Mouse (Mus musculus): ENCODE results near the gene Tsc22d4.
A peak's percentile ranks its signal among the peaks of the same experiment; 100 is the strongest.
"Not testable (repeated sequence)": the region's sequence is repeated elsewhere in the genome, so short reads cannot be mapped to it uniquely, and the experiment has no call there.

Gene Tsc22d4

DNA sequence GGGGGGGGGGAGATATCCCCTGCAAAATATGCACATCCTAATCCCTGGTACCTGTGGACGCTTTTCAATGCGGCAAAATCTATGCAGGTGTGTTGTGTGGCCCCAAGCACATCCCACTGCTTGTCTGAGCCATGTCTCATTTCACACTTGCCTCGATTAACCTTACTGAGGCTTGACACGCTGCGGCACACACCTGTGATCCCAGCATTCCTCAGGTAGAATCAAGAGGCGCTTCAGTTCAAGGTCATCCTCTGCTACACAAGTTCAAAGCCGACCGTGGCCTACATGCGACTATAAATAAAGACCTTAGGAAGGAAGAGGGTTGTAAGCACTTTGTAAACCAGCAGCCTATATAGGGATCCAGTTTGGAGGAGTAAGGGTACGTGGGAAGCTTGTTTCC lies 3.5 kb upstream of the Tsc22d4 start:
- peak; percentile 54 for DNase-seq

DNA sequence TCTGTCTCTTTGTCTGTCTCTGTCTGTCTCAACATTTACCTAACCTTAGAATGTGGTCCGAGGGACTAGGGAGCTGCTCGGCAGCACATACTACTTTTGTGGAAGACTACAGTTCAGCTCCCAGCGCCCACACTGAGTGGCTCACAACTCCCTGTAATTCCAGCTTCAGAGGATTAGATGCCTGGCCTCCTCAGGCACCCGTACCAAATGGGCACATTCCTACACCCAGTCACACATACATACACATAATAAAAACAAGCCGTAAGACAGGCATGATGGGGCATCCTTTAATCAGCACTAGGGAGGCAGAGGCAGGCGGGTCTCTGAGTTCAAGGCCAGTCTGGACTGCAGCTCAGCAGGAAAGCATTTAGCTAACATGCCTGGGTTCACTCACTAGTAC lies 2.7 kb upstream of the Tsc22d4 start:
- DNase-seq = peak; percentile 33

DNA sequence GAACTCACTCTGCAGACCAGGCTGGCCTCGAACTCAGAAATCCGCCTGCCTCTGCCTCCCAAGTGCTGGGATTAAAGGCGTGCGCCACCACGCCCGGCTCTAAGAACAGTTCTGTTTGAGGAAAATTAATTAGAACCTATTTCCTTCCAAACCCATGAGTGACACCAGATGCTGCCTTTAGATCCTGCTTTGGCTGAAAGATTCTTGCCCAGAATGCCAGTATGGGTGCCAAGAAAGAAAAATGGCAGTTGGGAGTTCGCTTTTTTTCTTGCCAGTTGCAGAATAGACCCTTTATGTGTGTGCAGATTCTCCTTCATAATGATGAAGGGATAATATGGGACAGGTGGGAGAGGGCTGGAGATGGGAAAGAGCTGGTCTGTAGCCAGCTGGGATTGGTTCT lies 1.3 kb upstream of the Tsc22d4 start:
- peak; percentile 32 for DNase-seq

DNA sequence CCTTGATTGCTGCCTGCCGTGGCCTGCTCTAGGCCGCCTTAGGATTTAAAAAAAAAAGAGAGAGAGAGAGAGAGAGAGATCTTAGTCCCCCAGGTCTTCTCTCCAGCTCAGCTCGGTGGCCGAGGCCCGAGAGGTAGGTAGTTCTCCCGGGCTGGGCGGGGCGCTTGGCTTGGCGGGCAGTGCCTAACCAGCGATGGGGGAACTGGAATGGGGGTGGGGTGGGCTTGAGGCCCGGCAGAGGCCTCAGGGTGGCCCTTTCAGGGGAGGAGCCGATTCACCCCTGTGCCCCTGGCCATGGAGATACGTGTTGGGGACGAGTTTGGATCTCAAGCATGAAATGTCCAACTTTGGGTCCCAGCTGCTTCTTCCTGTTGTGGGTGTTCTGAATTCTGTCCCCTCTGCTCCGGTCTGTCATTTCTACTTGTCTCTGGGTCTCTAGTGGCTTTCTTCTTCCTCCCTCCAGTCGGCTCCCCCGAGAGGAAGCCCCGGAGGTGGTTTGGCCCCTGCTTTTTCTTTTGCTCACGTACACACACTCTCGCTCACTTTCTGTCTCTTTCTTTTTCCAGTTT lies 836 bp downstream of the Tsc22d4 start:
- peak; percentile 73 for DNase-seq

DNA sequence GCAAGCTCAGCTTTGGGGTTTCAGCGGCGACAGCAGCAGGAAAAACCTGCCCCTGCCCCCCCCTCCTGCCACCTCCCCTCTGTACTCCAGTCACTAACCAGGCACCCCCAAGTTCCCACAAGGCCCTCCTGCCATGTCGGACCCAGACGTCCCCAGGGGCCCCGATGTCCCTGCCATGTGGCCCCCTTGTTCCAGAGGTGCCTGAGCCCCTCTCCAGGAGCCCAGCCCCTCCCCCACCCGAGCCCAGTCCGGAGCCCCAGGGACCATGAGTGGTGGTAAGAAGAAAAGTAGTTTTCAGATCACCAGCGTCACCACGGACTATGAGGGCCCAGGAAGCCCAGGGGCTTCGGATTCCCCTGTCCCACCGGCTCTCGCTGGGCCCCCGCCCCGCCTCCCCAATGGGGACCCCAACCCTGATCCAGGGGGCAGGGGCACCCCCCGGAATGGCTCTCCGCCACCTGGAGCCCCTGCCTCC lies 1.4 kb downstream of the Tsc22d4 start:
- DNase-seq = peak; percentile 67

DNA sequence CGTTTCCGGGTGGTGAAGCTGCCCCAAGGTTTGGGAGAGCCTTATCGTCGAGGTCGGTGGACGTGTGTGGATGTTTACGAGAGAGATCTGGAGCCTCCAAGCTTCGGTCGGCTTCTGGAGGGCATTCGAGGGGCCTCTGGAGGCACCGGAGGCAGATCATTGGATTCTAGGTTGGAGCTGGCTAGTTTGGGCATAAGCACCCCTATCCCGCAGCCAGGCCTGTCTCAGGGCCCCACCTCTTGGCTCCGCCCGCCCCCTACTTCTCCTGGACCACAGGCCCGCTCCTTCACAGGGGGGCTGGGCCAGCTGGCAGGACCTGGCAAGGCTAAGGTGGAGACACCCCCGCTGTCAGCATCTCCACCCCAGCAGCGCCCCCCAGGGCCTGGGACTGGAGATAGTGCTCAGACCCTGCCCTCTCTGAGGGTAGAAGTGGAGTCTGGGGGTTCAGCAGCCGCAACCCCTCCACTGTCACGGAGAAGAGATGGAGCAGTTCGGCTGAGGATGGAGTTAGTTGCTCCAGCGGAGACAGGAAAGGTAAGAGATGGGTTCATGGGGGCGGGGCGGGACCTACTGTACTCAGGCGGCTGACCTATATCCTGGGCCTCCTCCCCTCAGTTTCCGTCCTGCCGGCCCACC lies 1.9 kb downstream of the Tsc22d4 start:
- DNase-seq = peak; percentile 84

DNA sequence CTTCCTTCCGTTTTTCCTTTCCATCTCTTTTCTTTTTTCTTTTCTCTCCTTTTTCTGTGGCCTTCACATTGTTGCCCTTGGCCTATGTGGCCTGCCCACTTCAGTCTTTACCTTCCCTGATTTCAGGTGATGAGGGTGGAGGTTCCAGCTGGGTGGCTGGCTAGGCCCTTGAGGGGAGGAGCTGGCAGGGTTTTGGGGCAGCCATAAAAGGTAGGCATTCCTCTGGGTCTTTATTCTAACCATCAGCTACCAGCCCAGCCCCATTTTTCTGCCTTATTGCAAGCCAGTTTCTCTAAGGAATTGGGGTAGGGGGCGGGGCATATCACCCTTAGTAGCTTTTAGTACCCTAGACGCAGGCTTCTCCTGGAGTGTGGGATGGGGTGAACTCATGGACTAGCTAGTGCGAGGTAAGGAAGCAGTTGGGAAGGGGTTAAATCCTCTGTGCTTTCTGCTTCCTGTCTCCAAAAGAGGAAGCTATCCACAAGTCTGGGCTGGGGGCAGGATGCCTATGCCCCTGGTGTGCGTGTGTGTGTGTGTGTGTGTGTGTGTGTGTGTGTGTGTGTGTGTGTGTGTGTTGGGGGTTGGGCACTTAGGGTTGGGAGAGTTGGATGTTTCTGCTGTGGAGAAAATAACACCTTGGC lies 2.7 kb downstream of the Tsc22d4 start:
- peak; percentile 55 for DNase-seq

DNA sequence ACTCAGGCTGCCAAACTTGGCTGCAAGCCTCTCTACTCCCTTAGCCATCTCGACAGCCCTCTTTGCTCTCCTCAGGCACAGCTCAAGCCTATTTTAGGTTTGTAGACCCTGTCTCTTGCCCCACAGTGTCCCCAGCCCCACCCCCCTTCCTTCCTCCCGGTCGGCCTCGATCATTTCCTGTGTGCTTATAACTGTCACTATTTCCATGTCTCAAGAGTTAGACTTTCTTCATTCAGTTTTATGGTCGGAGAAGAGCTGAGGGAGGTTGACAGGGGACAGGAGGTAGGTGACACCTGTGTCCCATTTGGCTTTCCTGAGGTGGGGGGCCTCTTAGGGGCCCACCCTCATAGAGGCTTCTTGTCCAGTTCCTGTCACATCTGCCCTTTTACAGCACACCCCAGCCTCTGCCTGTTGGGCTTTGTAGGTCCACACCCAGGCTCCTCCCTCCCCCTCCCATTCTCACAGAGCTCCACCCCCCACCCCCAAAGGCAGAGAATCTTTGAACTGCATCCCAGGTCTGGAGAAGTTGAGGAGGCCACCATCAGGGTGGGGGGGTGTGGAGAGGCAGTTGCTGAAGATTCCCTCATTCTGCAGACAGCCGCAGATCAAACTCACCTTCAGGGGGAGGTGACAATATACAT lies 3.8 kb downstream of the Tsc22d4 start:
- no peak for DNase-seq

DNA sequence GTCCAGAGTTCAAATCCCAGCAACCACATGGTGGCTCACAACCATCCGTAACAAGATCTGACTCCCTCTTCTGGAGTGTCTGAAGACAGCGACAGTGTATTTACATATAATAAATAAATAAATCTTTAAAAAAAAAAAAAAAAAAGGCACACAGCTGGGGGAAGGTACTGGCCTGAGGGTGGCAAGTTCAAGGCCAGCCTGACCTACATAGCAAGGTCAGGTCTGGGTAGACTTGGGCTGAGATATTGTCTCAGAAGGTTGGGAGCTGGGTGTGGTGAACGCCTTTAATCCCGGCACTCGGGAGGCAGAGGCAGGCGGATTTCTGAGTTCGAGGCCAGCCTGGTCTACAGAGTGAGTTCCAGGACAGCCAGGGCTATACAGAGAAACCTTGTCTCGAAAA lies 4.7 kb downstream of the Tsc22d4 start:
- not testable (repeated sequence) for DNase-seq

DNA sequence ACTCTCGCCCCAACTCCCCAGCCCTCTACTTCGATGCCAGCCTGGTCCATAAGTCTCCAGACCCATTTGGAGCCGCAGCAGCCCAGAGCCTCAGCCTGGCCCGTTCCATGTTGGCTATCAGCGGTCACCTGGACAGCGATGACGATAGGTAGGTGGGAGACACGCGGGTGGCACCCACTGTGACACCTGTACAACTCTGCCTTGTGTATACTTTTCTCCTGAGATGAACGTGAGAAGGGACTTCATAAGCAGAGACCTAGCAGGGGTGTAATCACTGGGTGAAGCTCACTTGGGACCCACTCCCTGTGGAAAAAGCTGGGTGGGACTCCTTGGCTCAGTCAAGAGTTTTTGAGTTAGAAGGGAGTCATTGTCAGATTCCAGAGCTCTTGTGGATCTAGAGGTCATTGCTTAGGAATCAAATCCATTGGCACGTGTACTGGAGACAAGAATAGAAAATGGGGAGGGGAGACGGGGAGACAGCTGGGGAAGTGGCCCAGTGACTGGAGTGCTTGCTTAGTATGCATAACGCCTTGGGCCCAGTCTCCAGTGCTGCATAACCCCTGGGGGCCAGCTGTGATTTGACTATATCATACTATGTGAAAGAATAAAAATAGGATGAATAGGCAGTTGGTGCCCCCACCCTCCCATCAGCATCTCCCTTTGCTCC lies 5.8 kb downstream of the Tsc22d4 start:
- DNase-seq = no peak

DNA sequence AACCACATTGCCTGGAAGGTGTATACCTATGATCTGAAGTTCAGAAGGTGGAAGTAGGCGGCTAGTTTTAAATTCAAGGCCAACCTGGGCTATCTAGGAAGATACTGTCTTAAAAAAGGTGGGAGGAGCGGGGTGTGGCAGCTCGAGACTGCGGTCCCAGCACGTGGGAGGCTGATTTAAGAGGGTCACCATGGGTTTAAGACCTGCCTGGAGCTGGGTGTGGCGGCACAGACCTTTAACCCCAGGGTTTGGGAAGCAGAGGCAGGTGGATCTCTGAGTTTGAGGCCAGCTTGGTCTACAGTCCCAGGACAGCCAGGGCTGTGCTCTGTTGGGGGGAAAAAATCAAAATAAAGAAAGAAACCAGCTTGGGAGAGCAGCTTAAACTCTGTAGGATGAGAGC lies 6.5 kb downstream of the Tsc22d4 start:
- no peak for DNase-seq

DNA sequence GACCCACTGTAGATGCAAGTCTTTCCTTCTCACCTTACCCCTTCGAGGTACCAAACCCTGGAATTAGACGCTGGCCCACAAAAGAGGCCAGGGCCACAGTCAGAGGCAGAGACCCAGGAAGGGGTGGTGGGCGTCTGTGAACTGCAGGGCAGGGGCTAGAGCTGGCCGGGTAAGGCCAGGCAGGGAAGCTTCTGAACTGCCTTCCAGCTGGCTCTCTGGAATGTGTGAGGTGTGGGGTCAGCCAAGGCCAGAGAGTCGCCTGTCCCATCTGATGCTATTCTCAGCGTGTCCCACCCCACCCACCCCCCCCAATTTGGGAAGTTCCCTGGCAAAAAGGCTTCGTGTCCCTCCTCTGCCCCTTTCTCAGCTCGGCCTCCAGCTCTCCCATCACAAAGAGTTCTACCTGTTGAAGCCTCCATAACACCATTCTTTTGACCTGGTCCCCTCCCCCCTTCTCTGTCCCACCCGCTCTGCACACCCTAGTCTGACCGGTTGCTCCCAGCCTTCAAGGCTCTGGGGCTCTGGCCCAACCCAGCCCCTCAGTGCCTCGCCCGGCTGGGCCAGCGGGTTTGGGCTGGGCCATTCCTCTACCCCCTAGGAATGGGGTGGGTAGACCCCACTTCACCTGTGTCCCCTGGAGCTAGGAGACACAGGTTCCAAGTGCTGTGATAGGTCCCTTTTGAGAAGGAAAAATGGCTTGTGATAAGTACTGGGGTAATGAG lies 7.7 kb downstream of the Tsc22d4 start:
- DNase-seq = peak; percentile 22

DNA sequence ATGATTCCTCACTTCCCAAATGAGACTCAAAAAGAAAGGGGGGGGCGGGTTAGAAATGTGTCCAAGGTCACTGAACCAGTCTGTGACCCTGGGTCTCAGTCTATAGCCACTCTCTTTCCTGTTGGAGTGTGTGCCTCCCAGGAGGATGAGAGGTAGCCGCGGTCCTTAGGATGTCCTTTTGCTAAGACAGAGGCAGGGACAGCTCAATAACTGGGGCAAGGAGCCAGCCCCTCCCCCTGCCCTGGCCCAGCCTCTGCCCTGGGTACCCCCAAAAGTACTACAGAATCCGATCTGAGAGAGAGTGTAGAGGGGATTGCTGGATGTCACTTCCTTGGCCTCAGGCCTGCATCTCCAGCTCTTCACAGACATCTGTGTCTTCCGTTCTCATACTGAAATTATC lies 9.9 kb downstream of the Tsc22d4 start:
- DNase-seq = peak; percentile 40

DNA sequence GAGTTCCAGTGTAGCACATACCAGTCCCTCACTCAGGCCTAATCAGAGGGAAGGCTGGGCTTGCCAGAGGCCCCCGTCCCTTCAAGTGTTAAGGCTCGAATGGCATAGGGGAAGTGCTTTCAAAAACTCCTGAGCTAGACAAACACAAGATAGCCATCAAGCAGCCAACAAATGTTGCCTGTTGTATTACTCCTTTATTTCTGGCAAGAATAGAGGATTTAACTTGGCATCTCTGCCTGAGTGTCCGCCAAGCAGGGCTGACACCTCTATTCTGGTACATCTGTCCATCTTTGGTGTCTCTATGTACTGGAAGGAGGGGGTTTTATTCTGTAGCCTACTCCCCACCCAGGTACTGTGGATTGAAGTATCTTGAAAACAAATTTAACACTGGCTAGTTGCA lies 10.6 kb downstream of the Tsc22d4 start:
- peak; percentile 46 for DNase-seq

DNA sequence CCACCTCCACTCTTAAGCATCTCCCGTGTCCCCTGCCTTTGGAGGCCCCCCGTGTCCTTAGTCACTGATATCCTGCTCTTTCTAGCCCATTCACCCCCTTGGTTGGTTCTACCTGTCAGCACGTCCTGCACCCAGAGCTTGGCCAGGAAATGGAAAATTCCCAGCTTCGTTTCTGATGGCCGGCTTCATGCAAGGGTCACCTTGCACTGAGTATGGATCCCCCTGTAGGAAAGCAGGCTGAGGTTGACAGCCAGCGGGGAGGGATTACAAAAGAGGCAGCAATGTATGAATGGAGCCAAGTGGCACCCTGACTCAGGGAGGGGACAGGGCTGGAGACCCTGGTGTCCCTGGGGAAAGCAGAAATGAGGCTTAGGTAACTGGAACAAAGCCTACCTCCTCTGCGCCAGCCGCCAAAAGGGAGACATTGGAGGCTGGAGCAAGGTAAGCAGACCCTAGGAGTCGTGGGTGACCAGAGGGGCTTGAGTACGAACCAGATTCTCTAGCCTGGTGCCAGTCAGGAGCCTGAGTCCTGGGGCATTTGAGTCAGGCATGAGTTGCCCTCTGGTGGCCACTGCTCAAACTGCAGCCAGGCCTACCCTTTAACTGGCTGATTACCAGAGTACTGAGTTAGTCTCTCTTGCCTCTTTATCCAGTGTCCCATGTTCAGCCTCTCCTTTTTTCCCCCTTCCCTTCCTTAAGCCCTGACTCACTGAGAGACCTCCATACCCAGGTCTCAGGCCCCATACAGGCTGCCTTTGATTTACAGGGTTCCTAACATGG lies 11.5 kb downstream of the Tsc22d4 start:
- peak; percentile 86 for DNase-seq

DNA sequence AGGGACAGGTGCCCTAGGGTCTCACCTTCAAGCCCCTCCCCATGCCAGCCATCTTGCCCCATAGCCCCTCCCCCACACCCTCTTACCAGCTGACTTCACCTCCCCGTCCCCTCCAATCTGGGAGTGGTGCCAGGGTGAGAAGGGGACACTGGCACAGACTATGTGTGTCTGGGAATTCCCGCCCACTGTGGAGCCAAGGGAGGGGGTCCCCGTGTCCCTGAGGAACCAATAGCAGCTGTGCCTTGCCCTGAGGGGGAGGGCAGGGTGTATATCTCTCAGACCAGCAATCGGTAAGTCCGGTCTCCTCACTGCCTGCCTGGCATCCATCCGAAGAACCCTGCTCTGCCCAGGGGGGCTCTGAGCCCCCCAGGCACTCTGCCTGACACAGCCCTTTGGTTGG lies 12.4 kb downstream of the Tsc22d4 start:
- peak; percentile 86 for DNase-seq

DNA sequence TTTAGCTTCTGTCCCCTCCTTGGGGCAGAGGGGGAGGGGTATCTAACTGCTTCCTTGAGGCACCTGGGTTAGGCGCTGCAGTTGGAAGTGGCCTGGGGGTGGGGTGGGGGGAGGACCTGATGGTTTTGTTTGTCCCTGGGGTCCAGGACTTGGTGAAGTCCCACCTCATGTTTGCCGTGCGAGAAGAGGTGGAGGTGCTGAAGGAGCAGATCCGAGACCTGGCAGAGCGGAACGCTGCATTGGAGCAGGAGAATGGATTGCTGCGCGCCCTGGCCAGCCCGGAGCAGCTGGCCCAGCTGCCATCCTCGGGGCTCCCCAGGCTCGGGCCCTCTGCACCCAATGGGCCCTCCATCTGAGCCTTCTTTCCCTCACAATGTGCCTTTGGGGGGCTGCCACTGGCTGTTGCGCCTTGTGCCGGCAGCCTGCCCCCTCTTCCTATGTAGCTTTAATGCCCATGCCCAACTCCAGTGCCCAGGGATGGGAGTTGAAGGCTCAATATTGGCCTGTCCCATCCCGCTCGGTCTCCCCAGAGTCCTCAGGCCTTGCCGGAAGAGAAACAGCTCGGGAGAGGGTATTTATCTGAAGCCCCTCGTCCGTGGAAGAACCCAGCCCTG lies 13.5 kb downstream of the Tsc22d4 start:
- DNase-seq = peak; percentile 49

DNA sequence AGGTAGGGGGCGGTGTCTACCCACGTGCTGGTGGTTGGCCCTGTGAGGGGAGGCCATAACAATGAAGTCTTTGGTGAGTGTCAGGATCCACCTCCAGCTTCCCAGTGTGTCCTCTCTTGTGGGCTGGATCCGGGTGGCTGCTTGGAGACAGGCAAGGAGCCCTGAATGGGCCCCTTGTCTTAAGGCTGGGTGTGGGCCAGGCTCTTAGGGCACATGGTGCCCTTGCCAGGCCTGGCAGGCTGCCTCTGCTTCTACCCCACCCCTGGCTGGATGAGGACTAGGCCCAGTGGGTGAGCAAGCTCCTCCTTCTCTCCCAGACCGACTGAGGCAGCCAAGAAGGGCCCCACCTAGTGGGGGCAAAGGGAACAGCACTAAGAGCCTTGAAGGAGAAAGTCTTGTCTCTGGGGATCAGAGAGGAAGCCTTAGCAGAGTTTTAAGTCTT lies 14.5 kb downstream of the Tsc22d4 start:
- DNase-seq = peak; percentile 92

DNA sequence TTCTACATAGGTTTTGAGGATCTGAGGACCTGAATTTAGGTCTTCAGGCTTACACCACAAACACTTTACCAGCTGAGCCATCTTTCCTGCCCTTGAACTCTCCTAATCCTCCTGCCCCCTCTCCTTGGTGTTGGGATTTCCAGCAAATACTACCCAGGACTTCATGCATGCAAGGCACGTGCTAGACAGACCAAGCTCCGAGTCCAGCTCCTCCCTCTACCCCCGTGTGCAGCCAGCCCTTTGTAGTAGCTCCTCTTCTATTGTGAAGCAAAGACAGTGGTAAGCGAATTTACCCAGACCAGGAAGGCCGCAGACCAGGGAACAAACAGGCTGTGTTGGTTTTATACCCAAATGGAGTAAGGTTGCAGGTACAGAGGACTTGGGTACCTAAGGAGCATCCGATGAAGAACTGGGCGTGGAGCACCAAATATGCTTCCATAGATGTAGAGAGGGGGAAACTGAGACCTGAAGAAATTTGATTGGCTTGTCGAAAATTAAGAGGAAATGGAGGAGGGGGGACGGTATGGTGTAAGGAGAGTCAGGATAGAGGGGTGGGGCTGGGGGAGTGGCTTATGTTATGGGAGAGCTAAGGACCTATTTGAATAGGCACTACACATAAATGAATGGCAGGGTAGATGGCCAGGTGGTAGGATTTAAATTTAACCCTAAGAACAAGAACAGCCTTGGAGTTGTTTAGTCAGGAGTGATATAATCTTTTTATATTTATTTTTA lies 19.2 kb downstream of the Tsc22d4 start:
- no peak for DNase-seq

DNA sequence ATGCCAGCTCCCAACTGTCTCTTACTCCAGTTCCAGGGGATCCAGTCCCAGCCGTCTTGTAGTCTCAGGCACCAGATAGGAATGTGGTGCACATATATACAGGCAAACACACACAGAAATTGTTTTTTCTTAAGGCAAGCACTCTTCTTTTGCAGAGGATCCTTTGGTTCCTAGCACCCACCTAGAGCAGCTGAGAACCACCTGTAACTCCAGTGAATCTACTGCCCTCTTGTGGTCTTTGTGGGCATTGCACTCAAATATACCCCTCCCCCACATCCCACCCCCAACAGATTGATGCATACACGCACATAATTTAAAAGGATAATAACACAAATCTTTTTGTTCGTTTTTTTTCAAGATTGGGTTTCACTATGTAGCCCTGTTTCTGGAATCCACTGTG lies 20.7 kb downstream of the Tsc22d4 start:
- no peak for DNase-seq

DNA sequence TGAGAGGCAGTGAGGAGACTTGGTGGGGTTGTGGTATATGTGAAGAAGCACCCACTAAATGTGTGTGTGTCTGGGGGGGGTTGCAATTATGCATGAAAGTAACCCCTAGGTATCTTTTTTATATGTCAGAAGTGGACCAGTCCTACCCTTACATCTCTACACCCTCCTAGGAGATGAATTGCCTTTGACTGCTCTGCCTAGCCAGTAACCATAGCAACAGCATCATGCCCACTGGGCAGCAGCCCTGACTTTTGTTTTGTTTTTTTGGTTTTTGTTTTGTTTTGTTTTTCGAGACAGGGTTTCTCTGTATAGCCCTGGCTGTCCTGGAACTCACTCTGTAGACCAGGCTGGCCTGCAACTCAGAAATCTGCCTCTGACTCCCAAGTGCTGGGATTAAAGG lies 22.9 kb downstream of the Tsc22d4 start:
- DNase-seq = no peak

Data from cerebellum, adult 9-11 months (tissue).